Mouse (Mus musculus) left cerebral cortex, adult 2 months (tissue): ENCODE measurements at regions not wholly inside any gene's neighbourhood (a gene's known extent, or its start where the extent isn't known, plus 50 kb on each side); places are given as distances from the start of the nearest gene placed in this dataset.

Experiments used
- DNase-seq, 2 experiments: peaks; one replicate each; pipeline ENCODE4 v3.0.0; 2021 to 2022; ENCODE audit warnings: low spot score in 2 of 2, mixed read lengths in 1 of 2; ENCODE audit errors: extremely low spot score in 1 of 2
- H3K27ac ChIP-seq: fragments of 200-600 bp; 2 replicates; pipeline ENCODE4 v1.8.1; 2022
- H3K4me3 ChIP-seq: fragments of 200-600 bp; 2 replicates; pipeline ENCODE4 v1.8.1; 2022
- CTCF ChIP-seq: fragments of 200-600 bp; IDR thresholded peaks from 2 replicates; pipeline ENCODE4 v1.8.1; 2022; ENCODE audit warnings: antibody characterized with exemption, mild to moderate bottlenecking, moderate library complexity
- intact Hi-C: fragments of 180-260 bp; cut with DNase I; formaldehyde crosslinking; loops from one replicate; pipeline ENCODE4 v1.15.1; 2025

DNA sequence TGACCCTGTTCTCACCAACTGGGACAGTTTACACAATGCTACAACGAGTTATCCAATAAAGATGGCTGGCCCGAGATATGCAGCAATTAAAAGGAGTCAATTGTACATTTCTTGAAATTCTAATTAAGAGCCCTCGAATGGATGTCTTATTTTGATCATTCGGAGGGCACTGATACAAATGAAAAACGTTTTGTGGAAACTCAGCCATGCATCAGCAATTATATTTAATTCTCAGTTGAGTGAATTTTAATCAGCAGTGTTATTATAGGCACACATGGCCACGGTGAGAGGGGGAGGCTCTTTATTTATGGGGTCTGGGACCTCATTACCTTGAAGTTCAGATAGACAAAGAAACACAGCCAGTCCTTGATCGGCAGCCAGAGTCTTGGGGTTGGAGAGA is 471.3 kb upstream of the Kcnab2 start:
- no peak for DNase-seq
- H3K27ac ChIP-seq, result no peak overlapping the region
- no peak for TF ChIP-seq CTCF
- intact Hi-C loops, result no loop called here
- no peak overlapping the region for H3K4me3 ChIP-seq

DNA sequence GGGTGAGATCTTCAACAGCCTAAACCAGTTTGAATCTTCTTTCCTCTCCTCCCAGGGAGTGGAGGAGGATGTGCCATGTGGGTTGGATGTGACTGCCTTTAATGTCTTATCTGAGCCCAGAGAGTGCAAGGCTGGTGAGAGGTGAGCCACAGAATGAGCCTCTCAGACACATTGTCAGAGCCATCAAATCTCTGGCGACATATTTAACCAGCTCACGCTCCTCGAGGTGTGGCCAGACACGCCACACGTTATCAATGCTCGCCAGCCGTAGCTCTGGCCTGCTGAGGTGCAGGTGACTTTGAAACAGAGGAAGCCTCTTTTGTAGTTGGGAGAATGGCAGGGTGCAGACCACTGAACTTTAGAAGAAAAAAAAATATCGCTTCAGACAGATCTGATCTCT is 463.5 kb upstream of the Kcnab2 start:
- Histone ChIP-seq H3K27ac (no peak overlapping the region), H3K4me3 (no peak overlapping the region)
- intact Hi-C loops, result no loop called here
- DNase-seq, result no peak
- no peak for TF ChIP-seq CTCF

GRCm38 (mm10) chr4:152936614-152937013 is 458.9 kb upstream of the Kcnab2 start:
- no peak for DNase-seq
- Histone ChIP-seq H3K4me3 (no peak overlapping the region), H3K27ac (no peak overlapping the region)
- intact Hi-C loops, result no loop called here
- TF ChIP-seq CTCF, result no peak

- intact Hi-C loops, result no loop called here
- DNase-seq, result no peak
- Histone ChIP-seq H3K27ac (no peak overlapping the region), H3K4me3 (no peak overlapping the region)
- TF ChIP-seq CTCF, result no peak
These were observed 457.8 kb upstream of the Kcnab2 start for GRCm38 (mm10) chr4:152935484-152935883.

- H3K4me3 ChIP-seq, result no peak overlapping the region
- TF ChIP-seq CTCF, result no peak
- intact Hi-C loops, result no loop called here
- no peak overlapping the region for H3K27ac ChIP-seq
- no peak for DNase-seq
These were observed 450.8 kb upstream of the Kcnab2 start for GRCm38 (mm10) chr4:152928422-152928985.

DNA sequence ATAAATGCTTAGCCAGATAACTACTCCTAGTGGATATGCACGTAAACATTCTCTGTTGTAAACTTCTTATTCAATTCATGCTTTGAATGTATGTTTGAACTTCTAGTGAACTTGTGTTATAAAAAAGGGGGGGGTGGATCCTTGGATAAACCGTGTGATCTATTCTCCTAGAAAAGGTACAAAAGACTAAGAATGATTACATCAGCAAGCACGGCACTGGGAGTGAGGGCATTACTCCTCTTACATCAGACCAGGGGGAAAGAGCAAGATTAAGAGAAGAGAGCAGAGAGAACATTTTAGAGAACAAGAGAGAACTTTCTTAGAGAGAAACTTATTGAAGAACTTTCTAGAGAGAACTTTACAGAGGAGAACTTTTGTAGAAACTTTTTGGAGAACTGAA is 442.6 kb upstream of the Kcnab2 start:
- intact Hi-C loops, result no loop called here
- Histone ChIP-seq H3K27ac (no peak overlapping the region), H3K4me3 (no peak overlapping the region)
- no peak for TF ChIP-seq CTCF
- no peak for DNase-seq

GRCm38 (mm10) chr4:152919851-152920250 is 442.2 kb upstream of the Kcnab2 start:
- H3K27ac ChIP-seq, result no peak overlapping the region
- intact Hi-C loops, result no loop called here
- TF ChIP-seq CTCF, result no peak
- no peak for DNase-seq
- H3K4me3 ChIP-seq, result no peak overlapping the region

- intact Hi-C loops, result no loop called here
- DNase-seq, result no peak
- H3K4me3 ChIP-seq, result no peak overlapping the region
- TF ChIP-seq CTCF, result no peak
- no peak overlapping the region for H3K27ac ChIP-seq
These were observed 438.9 kb upstream of the Kcnab2 start for GRCm38 (mm10) chr4:152916576-152916975.

GRCm38 (mm10) chr4:152913497-152913896 is 435.8 kb upstream of the Kcnab2 start:
- no peak overlapping the region for H3K4me3 ChIP-seq
- DNase-seq, result no peak
- intact Hi-C loops, result no loop called here
- no peak for TF ChIP-seq CTCF
- no peak overlapping the region for H3K27ac ChIP-seq

DNA sequence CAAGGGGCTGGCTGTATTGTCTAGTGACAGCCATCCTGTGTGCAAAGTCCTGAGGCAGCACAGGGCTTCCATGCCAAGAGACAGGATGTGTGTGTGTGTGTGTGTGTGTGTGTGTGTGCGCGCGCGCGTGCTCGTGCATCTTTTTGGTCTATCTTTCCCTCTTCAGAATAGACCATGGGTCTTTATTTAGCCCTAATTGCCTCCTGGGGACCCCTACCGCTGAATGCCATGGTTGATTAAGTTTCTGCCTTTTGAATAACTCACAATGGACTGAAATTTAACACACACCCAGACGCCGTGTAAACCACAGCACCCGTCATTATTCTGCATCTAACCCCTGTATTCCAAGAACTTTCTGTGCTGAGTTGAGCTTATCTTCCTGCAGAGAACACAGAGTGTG is 435.2 kb upstream of the Kcnab2 start:
- DNase-seq, result no peak
- Histone ChIP-seq H3K27ac (no peak overlapping the region), H3K4me3 (no peak overlapping the region)
- no peak for TF ChIP-seq CTCF
- intact Hi-C loops, result no loop called here

- H3K4me3 ChIP-seq, result no peak overlapping the region
- no peak for TF ChIP-seq CTCF
- intact Hi-C loops, result loop anchor here (10.0 kb wide), 1 partner anchor 467 kb away; no protein-coding TSS in a partner anchor
These were observed 430.6 kb upstream of the Kcnab2 start for GRCm38 (mm10) chr4:152908235-152908634.

GRCm38 (mm10) chr4:152902851-152903250 is 425.2 kb upstream of the Kcnab2 start:
- TF ChIP-seq CTCF, result no peak
- DNase-seq, result no peak
- intact Hi-C loops, result loop anchor here (10.0 kb wide), 1 partner anchor 472 kb away; no protein-coding TSS in a partner anchor
- Histone ChIP-seq H3K4me3 (no peak overlapping the region), H3K27ac (no peak overlapping the region)

More at GRCm38 (mm10) chr4:152908235-152908634, 430.6 kb upstream of the Kcnab2 start:
- peak; percentile 48 to 63 for DNase-seq
- H3K27ac ChIP-seq, result no peak overlapping the region

DNA sequence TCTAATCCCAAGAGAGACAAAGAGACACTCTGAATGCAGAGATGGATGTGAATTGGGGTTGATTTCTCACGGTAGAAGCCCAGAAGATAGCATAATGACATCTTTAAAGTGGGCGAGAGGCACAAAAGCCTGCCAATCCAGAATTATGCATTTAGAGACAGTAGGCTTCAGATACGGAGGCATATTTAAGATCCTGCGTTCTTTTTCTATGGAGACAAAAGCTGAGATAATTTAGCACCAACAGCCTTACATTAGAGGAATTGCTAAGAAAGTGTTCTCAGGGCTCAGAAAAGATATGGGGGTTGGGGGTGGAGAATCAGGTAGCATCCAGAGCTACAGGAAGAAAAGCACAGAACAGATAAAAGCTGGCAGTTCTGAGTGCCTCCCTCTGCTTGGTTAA is 422.4 kb upstream of the Kcnab2 start:
- no peak overlapping the region for H3K4me3 ChIP-seq
- H3K27ac ChIP-seq, result peak overlapping the region; percentile 18; the same call in 1 of the 2 replicates
- no peak for DNase-seq
- intact Hi-C loops, result loop anchor here (1.0 to 10.0 kb wide), 3 partner anchors 118 to 581 kb away; no protein-coding TSS in a partner anchor
- TF ChIP-seq CTCF, result no peak
